Mouse (Mus musculus) right cerebral cortex, adult 2 months (tissue): ENCODE measurements around the gene Fam89a.

Experiments used
- DNase-seq, 2 experiments: peaks; one replicate each; pipeline ENCODE4 v3.0.0; 2021 to 2022; ENCODE audit warnings: low spot score in 2 of 2

Gene Fam89a

GRCm38 (mm10) chr8:124754101-124754791 is 2.6 kb upstream of the Fam89a start:
- DNase-seq: peak in 1 of 2 experiments; percentile 18

GRCm38 (mm10) chr8:124752325-124752862 is 762 bp upstream of the Fam89a start:
- DNase-seq: no peak

GRCm38 (mm10) chr8:124751191-124751590 is 441 bp downstream of the Fam89a start:
- no peak for DNase-seq

GRCm38 (mm10) chr8:124746661-124747060 is 5.0 kb downstream of the Fam89a start:
- no peak for DNase-seq

- DNase-seq: peak in 1 of 2 experiments; percentile 31
Measured at GRCm38 (mm10) chr8:124739268-124739667, 12.4 kb downstream of the Fam89a start.

GRCm38 (mm10) chr8:124735371-124735911 is 16.2 kb downstream of the Fam89a start:
- DNase-seq: no peak

GRCm38 (mm10) chr8:124732828-124733227 is 18.8 kb downstream of the Fam89a start:
- no peak for DNase-seq

- no peak for DNase-seq
Measured at GRCm38 (mm10) chr8:124724301-124724700, 27.3 kb downstream of the Fam89a start.

- DNase-seq: peak; percentile 93 to 96
Measured at GRCm38 (mm10) chr8:124721862-124722515, 29.6 kb downstream of the Fam89a start, which contains the start of the genes Ttc13 and Arv1. Ttc13 (minus strand) TSS chr8:124721983. Arv1 (plus strand) TSS chr8:124722139.

- peak in 1 of 2 experiments; percentile 10 for DNase-seq
Measured at GRCm38 (mm10) chr8:124720938-124721861, 30.4 kb downstream of the Fam89a start.

GRCm38 (mm10) chr8:124720133-124720532 is 31.5 kb downstream of the Fam89a start:
- no peak for DNase-seq

- no peak for DNase-seq
Measured at GRCm38 (mm10) chr8:124715736-124716135, 35.9 kb downstream of the Fam89a start.

GRCm38 (mm10) chr8:124713207-124713606 is 38.4 kb downstream of the Fam89a start:
- no peak for DNase-seq

GRCm38 (mm10) chr8:124705823-124706222 is 45.8 kb downstream of the Fam89a start:
- no peak for DNase-seq

GRCm38 (mm10) chr8:124704376-124704775 is 47.3 kb downstream of the Fam89a start:
- no peak for DNase-seq

- no peak for DNase-seq
Measured at GRCm38 (mm10) chr8:124703526-124703925, 48.1 kb downstream of the Fam89a start.

GRCm38 (mm10) chr8:124702183-124702582 is 49.4 kb downstream of the Fam89a start:
- DNase-seq: peak in 1 of 2 experiments; percentile 23

- no peak for DNase-seq
Measured at GRCm38 (mm10) chr8:124701023-124701422, 50.6 kb downstream of the Fam89a start.

GRCm38 (mm10) chr8:124700271-124700670 is 51.4 kb downstream of the Fam89a start:
- DNase-seq: no peak

GRCm38 (mm10) chr8:124695424-124696100 is 56.1 kb downstream of the Fam89a start:
- DNase-seq: no peak

- no peak for DNase-seq
Measured at GRCm38 (mm10) chr8:124691706-124692105, 59.9 kb downstream of the Fam89a start.
